8 mouse cellular contexts compared by ENCODE assay signal in genomic region chr2:5011898-5012490, GRCm38 (mm10). TPM values are rescaled to one million over a fixed set of nuclear protein-coding genes. Genes with fewer than 3 reads are reported as not detected.
DNase-seq lines count a peak whose midpoint lies in the region; ATAC-seq and TF ChIP-seq lines count a peak whose summit lies in the region.

No protein-coding gene starts in this region.

- no peak overlapping the region for H3K27ac ChIP-seq in kidney, embryonic 14.5 days (ENCODE audit: low read depth, low read length)
- H3K27ac ChIP-seq in bone marrow, adult 2 months (ENCODE audit: control insufficient read depth, insufficient read depth, low read depth, low read length, poor library complexity): no peak overlapping the region
- no peak overlapping the region for H3K27ac ChIP-seq in hindbrain, embryonic 15.5 days (replicated peaks)
- H3K27ac ChIP-seq in midbrain, embryonic 16.5 days (ENCODE audit: low read length): no peak overlapping the region

- TF ChIP-seq POLR2A in bone marrow, adult 2 months (IDR thresholded peaks at IDR 0.05; ENCODE audit: borderline replicate concordance, control insufficient read depth, low read depth, low read length): no peak

- H3K9me3 ChIP-seq in kidney, embryonic 14.5 days (ENCODE audit: control insufficient read depth, low read length): no peaks in the 10 kb centered on the region
- H3K9me3 ChIP-seq in hindbrain, embryonic 15.5 days: no peaks in the 10 kb centered on the region
- H3K9me3 ChIP-seq in midbrain, embryonic 16.5 days (replicated peaks; ENCODE audit: control insufficient read depth, low read length, poor library complexity, severe bottlenecking): no peaks in the 10 kb centered on the region

- ATAC-seq in kidney, embryonic 14.5 days (ENCODE audit: low FRiP score, low TSS enrichment): no peak
- no peak for ATAC-seq in hindbrain, embryonic 15.5 days (ENCODE audit: low FRiP score, low read depth)
- ATAC-seq in midbrain, embryonic 16.5 days: no peak
- ATAC-seq in monocyte, adult 5-6 weeks (replicated peaks; ENCODE audit: insufficient number of reproducible peaks, low FRiP score, low TSS enrichment, poor library complexity, severe bottlenecking): no peak

- peak overlapping the region; percentile 43 for H3K4me2 ChIP-seq in kidney, embryonic 14.5 days (replicated peaks; ENCODE audit: low read depth, low read length)
- peak overlapping the region; percentile 72 for H3K4me2 ChIP-seq in hindbrain, embryonic 15.5 days
- H3K4me2 ChIP-seq in midbrain, embryonic 16.5 days (ENCODE audit: low read length): peak overlapping the region; percentile 98

- no peak for TF ChIP-seq CTCF in bone marrow, adult 2 months (IDR thresholded peaks at IDR 0.05; ENCODE audit: control insufficient read depth, insufficient read depth, low read length)

- peaks cover 21% of the 10 kb centered on the region for H3K36me3 ChIP-seq in kidney, embryonic 14.5 days (ENCODE audit: control insufficient read depth, insufficient read depth, low read length)
- H3K36me3 ChIP-seq in hindbrain, embryonic 15.5 days: no peaks in the 10 kb centered on the region
- no peaks in the 10 kb centered on the region for H3K36me3 ChIP-seq in midbrain, embryonic 16.5 days (ENCODE audit: control insufficient read depth, insufficient read depth, low read length)

- peaks cover 5% of the 10 kb centered on the region; the same call in 1 of the 2 replicates for H3K4me1 ChIP-seq in kidney, embryonic 14.5 days (ENCODE audit: control insufficient read depth, insufficient read depth, low read length)
- H3K4me1 ChIP-seq in bone marrow, adult 2 months (ENCODE audit: control insufficient read depth, insufficient read depth, low read length): no peaks in the 10 kb centered on the region; the same call in 1 of the 2 replicates
- H3K4me1 ChIP-seq in hindbrain, embryonic 15.5 days (replicated peaks): peaks cover 7% of the 10 kb centered on the region
- H3K4me1 ChIP-seq in midbrain, embryonic 16.5 days (ENCODE audit: control insufficient read depth, insufficient read depth, low read length): peaks cover 5% of the 10 kb centered on the region

- peak overlapping the region; percentile 58 for H3K9ac ChIP-seq in kidney, embryonic 14.5 days (ENCODE audit: low read depth, low read length)
- no peak overlapping the region for H3K9ac ChIP-seq in hindbrain, embryonic 15.5 days
- 0 out of 2 replicates have a peak overlapping the region, but pooled peaks have one; percentile 30 for H3K9ac ChIP-seq in midbrain, embryonic 16.5 days (ENCODE audit: low read depth, low read length)

- 18% methylated on average over 8 of the region's 8 CpGs for WGBS in kidney, embryonic 14.5 days
- 5% methylated on average over 8 of the region's 8 CpGs for WGBS in bone marrow, adult 2 months
- 15% methylated on average over 8 of the region's 8 CpGs for WGBS in hindbrain, embryonic 15.5 days
- 13% methylated on average over 8 of the region's 8 CpGs for WGBS in midbrain, embryonic 16.5 days

- H3K27me3 ChIP-seq in kidney, embryonic 14.5 days (ENCODE audit: control insufficient read depth, insufficient read depth, low read length): no peaks in the 10 kb centered on the region
- H3K27me3 ChIP-seq in hindbrain, embryonic 15.5 days: no peaks in the 10 kb centered on the region
- H3K27me3 ChIP-seq in midbrain, embryonic 16.5 days (ENCODE audit: control insufficient read depth, insufficient read depth, low read depth, low read length): no peaks in the 10 kb centered on the region

- peak overlapping the region; percentile 55 for H3K4me3 ChIP-seq in kidney, embryonic 14.5 days (ENCODE audit: low read length)
- peak overlapping the region; percentile 84 for H3K4me3 ChIP-seq in bone marrow, adult 2 months (replicated peaks; ENCODE audit: control insufficient read depth, low read depth, low read length)
- peak overlapping the region; percentile 49 for H3K4me3 ChIP-seq in hindbrain, embryonic 15.5 days
- peak overlapping the region; percentile 60 for H3K4me3 ChIP-seq in midbrain, embryonic 16.5 days (ENCODE audit: low read depth, low read length)

- DNase-seq in kidney, postnatal 36 days: no peak
- no peak for DNase-seq in cerebellum, postnatal 14 days
- no peak for DNase-seq in urinary bladder, adult 18-20 months (ENCODE audit: low spot score in 2 of 2)

RNA-seq across cellular contexts. Expression of gene Mcm10, which starts 0.6 kb away (rescaled TPM):
- 30.5 and 46.4 TPM in 2 replicates for polyA plus RNA-seq in kidney, embryonic 14.5 days (2014; fragmentation: Nextera tagmentation; extraction: Ambion mirVana)
- polyA plus RNA-seq in bone marrow, adult 2 months (2011; ENCODE audit: insufficient read depth, insufficient read length, low replicate concordance, missing spikeins): 62.2 and 92.2 TPM in 2 replicates
- 5.8 and 5.9 TPM in 2 replicates for polyA plus RNA-seq in hindbrain, embryonic 15.5 days (2015; fragmentation: Nextera tagmentation; extraction: Ambion mirVana)
- 3.0 and 3.4 TPM in 2 replicates for polyA plus RNA-seq in midbrain, embryonic 16.5 days (2015; fragmentation: Nextera tagmentation; extraction: Ambion mirVana)
- 2.6 to 4.3 TPM (median 3.1 TPM) in 3 replicates for total RNA-seq in monocyte, adult 5-6 weeks (2017)

RNA-seq across cellular contexts. Expression of gene Ucma, which starts 36.1 kb away (rescaled TPM):
- polyA plus RNA-seq in kidney, embryonic 14.5 days (2014; fragmentation: Nextera tagmentation; extraction: Ambion mirVana): not detected in 2 replicates
- polyA plus RNA-seq in bone marrow, adult 2 months (2011; ENCODE audit: insufficient read depth, insufficient read length, low replicate concordance, missing spikeins): 2.8 TPM in 1 of 2 replicates, not detected in the other
- 1.7 and 2.3 TPM in 2 replicates for polyA plus RNA-seq in hindbrain, embryonic 15.5 days (2015; fragmentation: Nextera tagmentation; extraction: Ambion mirVana)
- polyA plus RNA-seq in midbrain, embryonic 16.5 days (2015; fragmentation: Nextera tagmentation; extraction: Ambion mirVana): 0.33 and 0.81 TPM in 2 replicates
- not detected in 3 replicates for total RNA-seq in monocyte, adult 5-6 weeks (2017)

RNA-seq across cellular contexts. Expression of gene Optn, which starts 51.9 kb away (rescaled TPM):
- 4.0 and 7.6 TPM in 2 replicates for polyA plus RNA-seq in kidney, embryonic 14.5 days (2014; fragmentation: Nextera tagmentation; extraction: Ambion mirVana)
- polyA plus RNA-seq in bone marrow, adult 2 months (2011; ENCODE audit: insufficient read depth, insufficient read length, low replicate concordance, missing spikeins): 52.5 and 60.2 TPM in 2 replicates
- polyA plus RNA-seq in hindbrain, embryonic 15.5 days (2015; fragmentation: Nextera tagmentation; extraction: Ambion mirVana): 22.9 and 23.0 TPM in 2 replicates
- 18.0 and 24.3 TPM in 2 replicates for polyA plus RNA-seq in midbrain, embryonic 16.5 days (2015; fragmentation: Nextera tagmentation; extraction: Ambion mirVana)
- total RNA-seq in monocyte, adult 5-6 weeks (2017): 5.6 to 9.3 TPM (median 7.3 TPM) in 3 replicates

Comparison
In these comparisons a context has a peak if more than half of its experiments do, and no peak if none do; other contexts are left out.
1. H3K4me2 ChIP-seq: peak in every context shown above with its lines; median percentile 98 in midbrain, embryonic 16.5 days; 72 in hindbrain, embryonic 15.5 days; 43 in kidney, embryonic 14.5 days.